7 mouse cellular contexts compared by ENCODE assay signal in the genomic region with DNA sequence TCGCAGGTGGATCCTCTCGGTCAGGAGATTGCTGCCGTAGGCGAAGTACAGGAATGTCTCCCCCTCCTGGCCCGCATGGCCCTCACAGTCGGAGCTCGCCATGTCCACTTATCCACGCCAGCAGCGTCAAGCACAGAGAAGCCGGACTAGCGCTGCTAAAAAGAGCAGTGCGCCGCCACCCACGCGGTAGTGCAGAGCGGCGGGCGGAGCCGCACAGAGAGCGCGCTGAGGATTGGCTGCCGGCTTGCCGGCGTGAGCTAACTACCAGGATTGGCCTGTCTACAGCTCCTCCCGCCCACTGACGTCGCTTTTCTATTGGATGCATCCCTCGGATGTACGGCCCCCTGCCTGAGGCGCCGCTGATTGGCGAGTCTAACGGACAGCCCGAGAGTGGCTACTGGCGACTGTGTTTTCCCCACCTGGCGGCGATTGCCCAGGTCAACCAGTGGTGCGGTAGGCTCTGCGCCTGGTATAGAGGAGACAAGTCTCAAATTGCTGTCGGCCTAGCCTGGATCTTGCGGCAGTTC. TPM values are rescaled to one million over a fixed set of nuclear protein-coding genes. Genes with fewer than 3 reads are reported as not detected.
DNase-seq lines count a peak whose midpoint lies in the region; ATAC-seq lines count a peak whose summit lies in the region.

A gene (minus strand): TSS at position 217 of the 527 bp plus-strand sequence.

- DNase-seq in adrenal gland, adult 2 months = peak; percentile 98
- peak; percentile 89 for DNase-seq in embryo, embryonic 11.5 days (ENCODE audit: low read depth, low spot score)
- peak; percentile 90 to 92 for DNase-seq in gastrocnemius, postnatal 36 days
- peak; percentile 98 for DNase-seq in left cerebral cortex, postnatal 25 days (ENCODE audit: low spot score in 2 of 2)
- DNase-seq in midbrain, embryonic 10.5 days (ENCODE audit: low spot score) = peak; percentile 98
- DNase-seq in right cerebral cortex, postnatal 4 days = peak; percentile 89

- WGBS in intestine, embryonic 15.5 days = under 1% methylated on average over 41 of the region's 41 CpGs
- WGBS in midbrain, embryonic 10.5 days = under 1% methylated on average over 41 of the region's 41 CpGs

- H3K4me3 ChIP-seq in intestine, embryonic 15.5 days (replicated peaks) = peak within 1 kb of the TSS; percentile 56
- H3K4me3 ChIP-seq in midbrain, embryonic 10.5 days = peak within 1 kb of the TSS; percentile 67

- intact Hi-C loops in gastrocnemius, postnatal 36 days (cut with DNase I) = loop anchor here (5.0 kb wide), 2 partner anchors 75 to 285 kb away; no protein-coding TSS in a partner anchor
- intact Hi-C loops in left cerebral cortex, postnatal 25 days (cut with DNase I) = loop anchor here (2.0 to 5.0 kb wide), 4 partner anchors 75 to 400 kb away; a partner anchor contains a TSS

- H3K4me1 ChIP-seq in intestine, embryonic 15.5 days (replicated peaks) = 0 out of 2 replicates have a peak, but pooled peaks cover 3% of the 10 kb centered on the region
- H3K4me1 ChIP-seq in midbrain, embryonic 10.5 days = peaks cover 16% of the 10 kb centered on the region

- H3K27ac ChIP-seq in intestine, embryonic 15.5 days = peak within 1 kb of the TSS; percentile 42; the same call in 1 of the 2 replicates
- H3K27ac ChIP-seq in midbrain, embryonic 10.5 days (replicated peaks) = peak within 1 kb of the TSS; percentile 83

- no peaks in the 10 kb centered on the region for H3K27me3 ChIP-seq in intestine, embryonic 15.5 days (replicated peaks)
- H3K27me3 ChIP-seq in midbrain, embryonic 10.5 days (ENCODE audit: low read depth, poor library complexity, severe bottlenecking) = no peaks in the 10 kb centered on the region

- H3K36me3 ChIP-seq in intestine, embryonic 15.5 days = no peaks in the 10 kb centered on the region
- H3K36me3 ChIP-seq in midbrain, embryonic 10.5 days = no peaks in the 10 kb centered on the region

- no peaks in the 10 kb centered on the region for H3K9me3 ChIP-seq in intestine, embryonic 15.5 days
- no peaks in the 10 kb centered on the region for H3K9me3 ChIP-seq in midbrain, embryonic 10.5 days (replicated peaks)

- H3K9ac ChIP-seq in intestine, embryonic 15.5 days = peak within 1 kb of the TSS; percentile 52

- ATAC-seq in intestine, embryonic 15.5 days = peak; percentile 100

- peak within 1 kb of the TSS; percentile 93 for H3K4me2 ChIP-seq in intestine, embryonic 15.5 days (replicated peaks)

RNA-seq across cellular contexts. Expression of the gene that starts here (rescaled TPM):
- 1 to 10 TPM; 6.2 to 6.4 TPM for total RNA-seq in adrenal gland, adult 2 months (2021)
- 0.68 and 0.97 TPM in 2 replicates for polyA plus RNA-seq in adrenal gland, adult 2 months (2012; rRNA removed)
- total RNA-seq in gastrocnemius, postnatal 36 days (2021) = 1 to 10 TPM; 8.8 to 8.9 TPM
- polyA plus RNA-seq in intestine, embryonic 15.5 days (2015; fragmentation: Nextera tagmentation; extraction: Ambion mirVana) = 8.2 and 10.7 TPM in 2 replicates
- total RNA-seq in left cerebral cortex, postnatal 25 days (2021) = 10 to 100 TPM; 25.9 to 31.7 TPM
- polyA plus RNA-seq in midbrain, embryonic 10.5 days (2016; fragmentation: Nextera tagmentation; extraction: Ambion mirVana) = 12.7 and 15.7 TPM in 2 replicates

Comparison
In these comparisons a context has a peak if more than half of its experiments do, and no peak if none do; other contexts are left out.
1. Peak in every context shown above with its lines: DNase-seq, ATAC-seq, H3K4me3 ChIP-seq and H3K27ac ChIP-seq.